Mouse (Mus musculus) liver, embryonic 14.5 days (tissue): ENCODE measurements around the gene Mtmr14.

Source experiments
- CTCF ChIP-seq: IDR thresholded peaks from 2 replicates; pipeline ENCODE4 v1.5.1; 2016; ENCODE audit warnings: antibody characterized with exemption, low read depth, control low read depth
- EP300 ChIP-seq: IDR thresholded peaks from 2 replicates; pipeline ENCODE4 v1.6.1; 2016; ENCODE audit warnings: antibody characterized with exemption, low read depth

- TF ChIP-seq CTCF (no peak), EP300 (no peak)
These were observed 52.7 kb downstream of the Mtmr14 start for GRCm38 (mm10) chr6:113290346-113290745.
